Mouse (Mus musculus) bone marrow, adult 2 months (tissue): ENCODE results near the gene Pqlc3. TPM values are rescaled to one million over a fixed set of nuclear protein-coding genes. Genes with fewer than 3 reads are reported as not detected.

Experiments used
- H3K27ac ChIP-seq: fragments of 200-500 bp; 2 replicates; pipeline ENCODE4 v1.5.1; 2012; ENCODE audit warnings: low read depth, mild to moderate bottlenecking, control low read depth, inconsistent platforms, low read length; ENCODE audit not compliant: control insufficient read depth, poor library complexity, insufficient read depth
- H3K4me1 ChIP-seq: fragments of 200-500 bp; 2 replicates; pipeline ENCODE4 v1.6.1; 2011; ENCODE audit warnings: low read length; ENCODE audit not compliant: control insufficient read depth, insufficient read depth
- H3K4me3 ChIP-seq: fragments of 200-500 bp; replicated peaks from 2 replicates; pipeline ENCODE3; 2011; ENCODE audit warnings: mild to moderate bottlenecking, low read depth, low read length, control low read depth; ENCODE audit not compliant: control insufficient read depth
- CTCF ChIP-seq: fragments of 200-500 bp; IDR thresholded peaks from 2 replicates; pipeline ENCODE4 v1.5.1; 2011; ENCODE audit warnings: low read length, control low read depth; ENCODE audit not compliant: control insufficient read depth, insufficient read depth
- POLR2A ChIP-seq: fragments of 200-500 bp; IDR thresholded peaks from 2 replicates; pipeline ENCODE4 v1.6.1; 2011; ENCODE audit warnings: low read depth, mild to moderate bottlenecking, control low read depth, low read length, borderline replicate concordance; ENCODE audit not compliant: control insufficient read depth
- WGBS: fragments of 180-500 bp; shearing (Covaris S2); methylation state at CpG from one replicate; pipeline ENCODE4 v1.1.7; 2018; 5-methylcytosine and 5-hydroxymethylcytosine counted together
- polyA plus RNA-seq: library from polyadenylated mRNA; stranded (reverse); fragments of >200 nt; gene quantifications from 2 replicates; pipeline ENCODE4 v1.2.4, GENCODE M21; 2011; ENCODE audit warnings: low replicate concordance; ENCODE audit not compliant: missing spikeins, insufficient read depth, insufficient read length

Pqlc3 gene
- 9.8 and 14.7 TPM in 2 replicates for polyA plus RNA-seq

DNA sequence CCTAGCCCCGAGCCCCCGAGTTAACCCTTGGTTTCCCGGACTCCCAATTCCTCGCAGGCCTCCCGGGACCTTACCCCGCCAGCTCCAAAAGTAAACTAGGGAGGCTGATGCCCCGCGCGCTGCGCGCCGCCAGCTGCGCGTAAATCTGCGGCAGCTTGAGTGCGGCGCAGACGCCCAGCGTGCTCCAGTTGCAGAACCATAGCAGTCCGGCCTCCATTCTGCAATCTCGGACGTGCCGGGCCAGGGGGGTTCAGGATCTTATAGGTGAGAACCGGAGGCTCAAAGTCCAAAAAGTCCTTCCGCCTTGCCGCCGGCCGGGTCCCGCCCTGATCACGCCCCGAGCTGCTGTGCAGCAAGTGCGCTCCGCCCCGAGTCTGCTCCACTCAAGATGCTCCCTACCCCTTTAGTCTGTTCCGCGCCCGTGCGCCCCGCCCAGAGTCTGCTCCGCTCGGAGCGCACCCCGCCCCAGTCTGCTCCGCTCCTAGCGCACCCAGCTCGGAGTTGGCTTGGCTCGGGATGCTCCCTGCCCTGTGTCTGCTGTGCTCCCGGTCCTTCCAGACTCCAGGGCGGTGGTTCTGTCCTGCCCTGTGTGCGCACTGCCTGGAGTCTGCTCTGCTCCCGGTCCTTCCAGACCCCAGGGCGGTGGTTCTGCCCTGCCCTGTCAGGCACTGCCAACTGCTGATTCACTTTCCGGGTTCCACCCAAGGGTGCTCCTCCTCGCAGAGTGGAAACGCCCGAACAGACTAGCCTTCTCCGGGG, at the start of gene Pqlc3:
Pqlc3 (minus strand) TSS at position 670 of the 759 bp plus-strand sequence.
- 1% methylated on average over 57 of the region's 57 CpGs for WGBS
- H3K4me1 ChIP-seq: peaks cover 10% of the 10 kb centered on the region
- TF ChIP-seq CTCF (no peak), POLR2A (peak; percentile 83; the same call in 1 of the 2 replicates)
- peak within 1 kb of the TSS; percentile 92 for H3K4me3 ChIP-seq
- H3K27ac ChIP-seq: peak within 1 kb of the TSS; percentile 99

DNA sequence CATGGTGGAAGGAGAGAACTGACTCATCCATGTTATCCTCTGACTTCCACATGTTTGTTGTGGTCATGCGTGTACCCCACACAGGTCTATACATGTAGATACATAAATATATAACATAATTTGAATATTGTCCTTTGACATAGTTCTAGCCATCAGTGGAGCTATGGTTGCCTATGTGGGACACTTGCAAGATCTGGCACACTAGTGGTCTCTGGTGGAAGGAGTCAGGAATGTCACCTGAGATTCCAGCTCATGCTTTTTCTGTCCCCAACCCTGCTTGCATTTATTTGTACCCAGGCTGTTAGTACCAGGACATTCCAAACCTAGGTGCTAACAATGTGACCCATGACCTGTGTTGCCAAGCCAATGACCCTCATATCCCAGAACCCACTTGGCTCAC, 49.6 kb upstream of the Pqlc3 start:
- Histone ChIP-seq H3K4me1 (no peaks in the 10 kb centered on the region), H3K4me3 (no peak overlapping the region), H3K27ac (no peak overlapping the region)
- 76% methylated on average over 1 of the region's 1 CpGs for WGBS
- TF ChIP-seq CTCF: no peak
- TF ChIP-seq POLR2A: no peak

DNA sequence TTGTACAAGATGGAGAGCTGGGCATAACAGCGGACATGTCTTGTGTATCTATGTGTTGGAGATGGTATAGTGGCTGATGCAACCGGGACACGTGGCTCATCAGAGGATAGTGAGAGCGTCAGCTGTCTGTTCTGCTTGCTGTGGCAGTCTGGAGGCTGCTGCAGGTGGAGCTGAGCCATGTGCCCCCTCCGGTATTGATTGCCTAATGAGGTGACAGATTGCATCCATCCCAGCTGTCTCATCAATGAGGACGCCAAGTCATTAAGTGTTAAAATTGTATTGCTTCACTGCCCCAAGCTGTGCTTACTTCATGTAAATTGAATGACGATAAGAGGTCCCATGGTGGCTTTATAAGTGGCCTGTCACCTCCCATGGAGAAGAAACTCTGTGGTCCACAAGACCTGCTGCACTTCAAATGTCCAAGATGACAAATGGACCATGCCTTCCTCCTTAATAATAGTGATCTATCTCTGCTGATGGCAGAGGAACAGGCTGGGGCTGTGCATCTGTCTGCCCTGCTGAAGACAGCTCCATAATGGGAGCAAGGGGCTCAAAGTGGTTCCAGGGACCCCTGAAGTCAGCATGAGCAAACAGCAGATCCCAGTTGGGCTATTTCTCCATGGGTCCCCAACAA, 48.9 kb upstream of the Pqlc3 start:
- H3K27ac ChIP-seq: no peak overlapping the region
- H3K4me3 ChIP-seq: no peak overlapping the region
- H3K4me1 ChIP-seq: no peaks in the 10 kb centered on the region
- 73% methylated on average over 7 of the region's 7 CpGs for WGBS
- TF ChIP-seq POLR2A: no peak
- TF ChIP-seq CTCF: no peak

DNA sequence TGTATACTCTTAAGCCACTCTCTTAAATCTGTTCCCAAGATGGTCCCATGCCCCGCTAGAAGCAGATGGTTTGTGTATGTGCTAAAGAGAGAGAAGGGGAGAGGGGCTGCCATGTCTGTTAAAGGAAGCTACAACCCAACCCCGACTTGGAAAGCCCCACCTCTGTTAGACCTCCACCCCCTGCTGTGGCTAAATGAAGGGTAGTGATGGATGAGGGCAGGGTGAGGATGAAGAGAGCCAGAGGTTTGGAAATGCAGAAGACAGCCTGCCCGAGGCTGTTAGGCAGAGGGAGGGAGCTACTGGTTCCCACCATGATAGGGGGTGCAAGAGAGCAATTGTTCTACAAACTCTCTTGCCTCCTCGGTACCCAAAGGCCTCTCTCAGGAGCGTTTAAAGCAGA, 43.1 kb upstream of the Pqlc3 start:
- no peak for TF ChIP-seq CTCF

DNA sequence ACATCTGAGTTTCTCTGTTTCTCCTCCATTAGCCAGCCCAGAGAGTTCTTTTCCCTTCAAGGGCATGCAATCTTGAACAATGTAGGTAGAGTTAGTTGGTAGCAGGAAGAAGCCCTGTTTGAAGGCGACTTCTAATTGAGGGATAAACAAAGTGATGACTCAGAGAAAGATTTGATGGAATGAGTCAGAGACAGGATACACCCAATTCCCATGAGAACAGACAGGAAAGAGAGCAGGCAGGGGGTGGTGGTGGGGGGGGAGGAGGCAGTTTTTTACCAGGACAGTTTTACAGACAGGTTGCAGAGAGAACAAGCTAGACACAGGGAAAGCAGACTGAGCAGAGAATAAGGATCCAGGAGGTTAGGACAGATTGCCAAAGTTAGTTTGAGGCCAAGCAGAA, 40.4 kb upstream of the Pqlc3 start:
- H3K4me1 ChIP-seq: no peaks in the 10 kb centered on the region

More for the DNA sequence above, 43.1 kb upstream of the Pqlc3 start:
- Histone ChIP-seq H3K27ac (no peak overlapping the region), H3K4me3 (no peak overlapping the region), H3K4me1 (no peaks in the 10 kb centered on the region)
- WGBS: 51% methylated on average over 5 of the region's 5 CpGs

DNA sequence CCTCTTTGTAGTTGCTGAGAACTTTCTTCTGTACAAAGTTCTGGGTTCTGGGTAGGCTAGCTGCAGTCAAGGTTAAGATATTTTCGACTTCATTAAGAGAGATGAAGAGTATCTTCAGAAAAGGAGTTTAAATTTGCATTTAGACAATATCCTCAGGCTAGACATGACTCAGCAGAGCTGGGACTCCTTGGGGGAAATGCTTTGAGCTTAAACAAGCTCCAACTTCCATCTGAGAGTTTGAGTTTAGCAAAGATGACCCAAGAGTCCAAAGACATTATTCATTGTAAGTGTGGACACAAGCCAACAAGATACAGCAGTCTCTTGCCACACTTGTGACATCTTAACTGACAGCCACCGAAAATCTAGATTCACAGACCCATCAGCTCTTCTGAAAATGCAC, 39.2 kb upstream of the Pqlc3 start:
- 56% methylated on average over 2 of the region's 2 CpGs for WGBS
- H3K27ac ChIP-seq: no peak overlapping the region
- no peaks in the 10 kb centered on the region for H3K4me1 ChIP-seq
- no peak overlapping the region for H3K4me3 ChIP-seq
- TF ChIP-seq CTCF (no peak), POLR2A (no peak)

More for the DNA sequence above, 40.4 kb upstream of the Pqlc3 start:
- Histone ChIP-seq H3K4me3 (no peak overlapping the region), H3K27ac (no peak overlapping the region)
- TF ChIP-seq CTCF (no peak), POLR2A (no peak)
- 29% methylated on average over 1 of the region's 1 CpGs for WGBS

DNA sequence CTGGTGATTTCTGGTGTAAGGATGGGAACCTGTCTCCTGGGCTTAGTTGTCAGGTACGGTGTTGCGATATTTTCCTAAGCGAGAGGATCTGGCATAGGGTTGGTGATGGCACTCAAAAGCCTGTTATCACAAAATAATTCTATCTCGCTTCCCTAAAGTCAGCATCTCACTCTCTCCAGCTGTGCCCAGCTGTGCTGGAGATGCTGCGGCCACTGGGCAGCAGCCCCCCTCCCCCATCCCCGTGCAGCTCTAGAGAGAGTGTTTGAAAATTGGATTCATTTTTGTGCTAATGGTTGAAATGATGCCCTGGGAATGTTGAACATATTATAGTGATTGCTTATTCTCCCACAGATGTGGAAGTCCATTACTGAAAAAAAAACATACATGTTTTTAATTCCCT, 38.0 kb upstream of the Pqlc3 start:
- TF ChIP-seq CTCF: no peak
- TF ChIP-seq POLR2A: no peak
- H3K4me3 ChIP-seq: no peak overlapping the region
- H3K4me1 ChIP-seq: no peaks in the 10 kb centered on the region
- no peak overlapping the region for H3K27ac ChIP-seq
- WGBS: 80% methylated on average over 6 of the region's 6 CpGs

DNA sequence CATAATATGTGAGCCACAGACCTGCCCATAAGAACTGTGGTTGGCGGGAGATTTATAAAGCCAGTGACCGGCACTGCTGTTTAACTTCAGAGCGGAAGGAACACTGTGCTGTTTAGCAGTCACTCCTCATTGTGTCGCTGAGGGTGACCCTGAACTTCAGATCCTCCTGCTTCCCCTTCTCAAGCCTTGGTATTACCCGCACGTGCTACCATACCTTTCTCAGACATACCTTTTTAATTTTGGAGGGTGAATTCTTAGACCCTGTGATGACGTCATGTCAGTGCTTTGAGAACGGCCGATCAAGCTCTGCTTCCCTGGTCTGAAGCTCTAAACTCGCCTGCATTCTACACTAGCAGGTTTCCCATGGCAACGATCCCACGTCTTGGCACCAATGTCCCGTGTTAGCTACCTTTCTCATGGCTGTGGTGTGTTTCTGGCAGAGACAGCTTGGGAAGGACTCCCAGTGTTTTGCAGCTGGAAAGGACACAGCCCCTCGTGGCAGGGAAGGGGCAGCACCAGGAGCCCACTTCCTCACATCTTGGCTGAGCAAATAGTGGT, 36.9 kb upstream of the Pqlc3 start:
- TF ChIP-seq POLR2A: no peak
- no peak for TF ChIP-seq CTCF
- Histone ChIP-seq H3K4me1 (no peaks in the 10 kb centered on the region), H3K4me3 (no peak overlapping the region), H3K27ac (no peak overlapping the region)
- WGBS: 51% methylated on average over 14 of the region's 14 CpGs
